Mouse (Mus musculus): Measurements from ENCODE around the gene Dpp6.

Dpp6 gene

GRCm38 (mm10) chr5:27063871-27064270 is 246.9 kb downstream of the Dpp6 start:
- DNase-seq (ENCODE audit: low read depth, low spot score), result no peak

- no peak for DNase-seq (ENCODE audit: low read depth, low spot score)
Measured at GRCm38 (mm10) chr5:27066837-27067236, 249.8 kb downstream of the Dpp6 start.

GRCm38 (mm10) chr5:27075131-27075591 is 258.2 kb downstream of the Dpp6 start:
- peak; percentile 31 for DNase-seq (ENCODE audit: low read depth, low spot score)

GRCm38 (mm10) chr5:27076046-27076445 is 259.0 kb downstream of the Dpp6 start:
- DNase-seq (ENCODE audit: low read depth, low spot score), result no peak

GRCm38 (mm10) chr5:27077821-27078220 is 260.8 kb downstream of the Dpp6 start:
- DNase-seq (ENCODE audit: low read depth, low spot score), result no peak

GRCm38 (mm10) chr5:27081275-27081674 is 264.3 kb downstream of the Dpp6 start:
- peak; percentile 3 for DNase-seq (ENCODE audit: low read depth, low spot score)

- no peak for DNase-seq (ENCODE audit: low read depth, low spot score)
Measured at GRCm38 (mm10) chr5:27083762-27084161, 266.8 kb downstream of the Dpp6 start.

- DNase-seq (ENCODE audit: low read depth, low spot score), result no peak
Measured at GRCm38 (mm10) chr5:27108221-27108620, 291.2 kb downstream of the Dpp6 start.

GRCm38 (mm10) chr5:27122479-27122878 is 305.5 kb downstream of the Dpp6 start:
- no peak for DNase-seq (ENCODE audit: low read depth, low spot score)

GRCm38 (mm10) chr5:27122944-27123343 is 305.9 kb downstream of the Dpp6 start:
- DNase-seq (ENCODE audit: low read depth, low spot score), result no peak

- DNase-seq (ENCODE audit: low read depth, low spot score), result no peak
Measured at GRCm38 (mm10) chr5:27126034-27126433, 309.0 kb downstream of the Dpp6 start.

GRCm38 (mm10) chr5:27133196-27133595 is 316.2 kb downstream of the Dpp6 start:
- no peak for DNase-seq (ENCODE audit: low read depth, low spot score)

GRCm38 (mm10) chr5:27134436-27135005 is 317.5 kb downstream of the Dpp6 start:
- DNase-seq (ENCODE audit: low read depth, low spot score), result no peak

GRCm38 (mm10) chr5:27147397-27147945 is 330.5 kb downstream of the Dpp6 start:
- no peak for DNase-seq (ENCODE audit: low read depth, low spot score)

GRCm38 (mm10) chr5:27151017-27151416 is 334.0 kb downstream of the Dpp6 start:
- no peak for DNase-seq (ENCODE audit: low read depth, low spot score)

GRCm38 (mm10) chr5:27155671-27156070 is 338.7 kb downstream of the Dpp6 start:
- DNase-seq (ENCODE audit: low read depth, low spot score), result no peak

- no peak for DNase-seq (ENCODE audit: low read depth, low spot score)
Measured at GRCm38 (mm10) chr5:27156366-27156765, 339.4 kb downstream of the Dpp6 start.

GRCm38 (mm10) chr5:27161122-27161645 is 344.2 kb downstream of the Dpp6 start:
- DNase-seq (ENCODE audit: low read depth, low spot score), result no peak

- DNase-seq (ENCODE audit: low read depth, low spot score), result no peak
Measured at GRCm38 (mm10) chr5:27168550-27168949, 351.5 kb downstream of the Dpp6 start.

GRCm38 (mm10) chr5:27184963-27185362 is 368.0 kb downstream of the Dpp6 start:
- DNase-seq (ENCODE audit: low read depth, low spot score), result no peak

GRCm38 (mm10) chr5:27191242-27191969 is 374.4 kb downstream of the Dpp6 start:
- no peak for DNase-seq (ENCODE audit: low read depth, low spot score)

GRCm38 (mm10) chr5:27194157-27194556 is 377.2 kb downstream of the Dpp6 start:
- DNase-seq (ENCODE audit: low read depth, low spot score), result no peak

GRCm38 (mm10) chr5:27194975-27195374 is 378.0 kb downstream of the Dpp6 start:
- DNase-seq (ENCODE audit: low read depth, low spot score), result no peak
